Mouse (Mus musculus) embryonic fibroblast, embryonic 13.5 days (primary cell): ENCODE measurements at regions not wholly inside any gene's neighbourhood (a gene's known extent, or its start where the extent isn't known, plus 50 kb on each side); places are given as distances from the start of the nearest gene placed in this dataset.

Experiments used
- CTCF ChIP-seq: IDR thresholded peaks from 2 replicates; pipeline ENCODE4 v1.5.1; 2011; ENCODE audit warnings: mild to moderate bottlenecking, control low read depth, low read length, moderate library complexity, borderline replicate concordance; ENCODE audit not compliant: insufficient read depth
- POLR2A ChIP-seq: IDR thresholded peaks from 2 replicates; pipeline ENCODE4 v1.6.1; 2011; ENCODE audit warnings: low read depth, mild to moderate bottlenecking, control low read depth, low read length, moderate library complexity

DNA sequence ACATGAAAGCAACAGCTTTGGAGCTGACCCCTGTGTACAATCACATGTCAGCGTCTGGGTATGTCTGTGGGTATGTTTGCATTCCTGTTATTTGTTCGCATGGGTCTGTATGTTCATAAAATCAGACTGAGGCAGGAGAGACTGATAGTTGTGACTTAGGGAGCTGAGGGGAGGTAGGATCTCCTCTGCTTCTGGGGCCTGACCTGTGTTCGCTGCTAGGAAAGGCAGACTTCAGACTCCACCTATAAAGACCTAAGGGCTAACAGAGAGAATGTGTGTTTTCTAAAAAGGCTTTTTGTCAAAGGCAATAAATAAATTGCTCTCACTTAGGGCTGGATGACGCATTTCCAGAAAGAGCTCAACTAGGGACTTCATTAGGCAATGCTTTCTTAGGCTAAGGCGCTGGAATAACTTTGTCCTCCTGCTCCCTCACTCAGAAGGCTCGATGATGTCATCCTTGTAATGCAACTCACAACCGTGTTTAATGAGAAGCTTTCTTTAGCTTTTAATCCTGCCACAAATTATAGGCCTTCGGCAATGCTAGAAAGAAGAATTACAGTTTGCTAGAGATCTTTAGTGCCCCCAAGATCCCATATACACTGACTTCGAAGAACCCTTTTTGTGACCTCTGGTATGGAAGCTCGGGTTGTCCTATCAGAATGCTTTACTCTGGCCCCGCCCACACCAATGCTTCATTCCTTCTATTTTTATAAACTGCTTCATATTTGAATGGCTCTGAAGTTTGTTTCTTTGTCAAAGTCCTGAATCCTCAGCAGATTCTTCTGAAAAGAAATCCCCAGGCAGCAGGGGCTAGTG is 72.7 kb upstream of the Stac start:
- TF ChIP-seq CTCF (no peak), POLR2A (no peak)
